Mouse (Mus musculus): ENCODE data around the gene Mif4gd. TPM values are rescaled to one million over a fixed set of nuclear protein-coding genes. Genes with fewer than 3 reads are reported as not detected.

Mif4gd gene
- polyA plus RNA-seq, 2 experiments = 23.1 to 34.2 TPM

DNA sequence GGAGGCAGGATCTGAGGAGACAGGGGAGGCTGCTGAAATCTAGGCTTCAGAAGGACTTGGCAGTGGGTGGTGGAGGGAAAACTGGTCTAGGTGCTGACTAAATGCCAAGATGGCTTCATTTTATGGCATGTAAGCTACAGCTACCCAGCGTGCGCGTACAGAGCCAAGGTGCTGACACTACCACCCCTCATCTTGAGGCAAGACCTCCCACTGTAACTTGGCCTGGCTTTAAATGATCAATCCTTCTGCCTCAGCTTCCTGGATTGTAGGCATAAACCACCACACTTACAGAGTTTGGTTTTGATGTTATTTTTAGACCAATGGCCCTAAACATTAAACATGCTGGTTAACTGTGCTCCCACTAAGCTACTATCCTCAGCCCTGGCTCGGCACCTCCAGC lies 26.8 kb upstream of the Mif4gd start:
- no peak for DNase-seq (ENCODE audit: low spot score)
- H3K27me3 ChIP-seq (ENCODE audit: control insufficient read depth, insufficient read depth, low read length) = no peaks in the 10 kb centered on the region
- H3K4me2 ChIP-seq (replicated peaks; ENCODE audit: low read depth, low read length, severe bottlenecking) = no peak overlapping the region
- no peaks in the 10 kb centered on the region for H3K9me3 ChIP-seq (ENCODE audit: control insufficient read depth, low read length)
- no peak overlapping the region for H3K4me3 ChIP-seq (replicated peaks; ENCODE audit: low read length)
- H3K27ac ChIP-seq (replicated peaks; ENCODE audit: low read depth, low read length) = no peak overlapping the region
- TF ChIP-seq POLR2A (IDR thresholded peaks at IDR 0.05; ENCODE audit: borderline replicate concordance, extremely low read depth, insufficient read depth, insufficient read length) = no peak
- ATAC-seq (ENCODE audit: low FRiP score, low read depth) = no peak
- no peak overlapping the region for H3K9ac ChIP-seq (ENCODE audit: low read depth, low read length, severe bottlenecking)
- WGBS = 74% methylated on average over 4 of the region's 4 CpGs
- peaks cover 4% of the 10 kb centered on the region; the same call in 1 of the 2 replicates for H3K36me3 ChIP-seq (ENCODE audit: control insufficient read depth, insufficient read depth, low read length)
- no peaks in the 10 kb centered on the region for H3K4me1 ChIP-seq (ENCODE audit: control insufficient read depth, insufficient read depth, low read length)

DNA sequence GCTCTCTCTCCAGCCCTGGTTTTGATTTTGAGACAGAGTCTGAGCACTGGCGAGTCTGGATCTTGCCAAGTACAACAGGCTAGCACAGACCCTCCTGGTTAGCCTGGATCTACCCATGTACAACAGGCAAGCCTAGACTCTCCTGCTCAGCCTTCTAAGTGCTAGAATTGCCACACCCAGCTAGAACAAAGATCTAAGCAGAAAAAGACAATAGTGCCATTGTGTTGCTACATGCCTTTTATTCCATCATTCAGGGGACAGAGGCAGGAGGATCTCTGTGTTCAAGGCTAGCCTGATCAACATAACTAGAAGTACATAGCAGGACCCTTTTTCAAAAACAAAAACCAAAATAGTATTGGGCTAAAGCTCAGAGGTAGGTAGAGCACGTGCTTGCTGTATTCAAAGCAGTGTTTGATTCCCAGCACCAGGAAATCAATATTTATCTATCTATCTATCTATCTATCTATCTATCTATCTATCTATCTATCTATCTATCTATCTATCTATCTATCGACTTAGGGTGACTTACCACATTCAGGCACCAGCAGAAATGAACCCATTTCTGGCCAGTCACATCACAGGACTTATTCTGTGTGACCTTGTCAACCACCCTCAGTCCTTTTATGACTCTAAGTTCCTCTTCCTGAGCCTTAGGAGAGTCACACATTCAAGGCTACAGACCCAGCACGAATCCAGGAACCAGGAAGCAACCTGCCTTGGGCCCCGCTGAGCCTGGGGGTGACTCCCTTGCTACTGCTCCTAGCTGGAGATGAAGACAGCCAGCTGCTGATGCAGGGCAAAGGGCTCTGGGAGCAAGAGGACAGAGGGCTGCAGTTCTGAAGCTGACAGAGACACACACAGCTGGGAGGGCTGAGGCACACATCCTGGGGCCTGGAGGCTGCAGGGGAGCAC lies 26.0 kb upstream of the Mif4gd start:
- ATAC-seq (ENCODE audit: low FRiP score, low read depth) (no peak), DNase-seq (ENCODE audit: low spot score) (no peak)
- Histone ChIP-seq H3K27me3 (ENCODE audit: control insufficient read depth, insufficient read depth, low read length) (no peaks in the 10 kb centered on the region), H3K4me2 (replicated peaks; ENCODE audit: low read depth, low read length, severe bottlenecking) (no peak overlapping the region), H3K36me3 (ENCODE audit: control insufficient read depth, insufficient read depth, low read length) (no peaks in the 10 kb centered on the region), H3K27ac (replicated peaks; ENCODE audit: low read depth, low read length) (no peak overlapping the region), H3K9me3 (ENCODE audit: control insufficient read depth, low read length) (no peaks in the 10 kb centered on the region), H3K9ac (ENCODE audit: low read depth, low read length, severe bottlenecking) (no peak overlapping the region), H3K4me3 (replicated peaks; ENCODE audit: low read length) (no peak overlapping the region), H3K4me1 (ENCODE audit: control insufficient read depth, insufficient read depth, low read length) (no peaks in the 10 kb centered on the region)
- TF ChIP-seq POLR2A (IDR thresholded peaks at IDR 0.05; ENCODE audit: borderline replicate concordance, extremely low read depth, insufficient read depth, insufficient read length) = no peak
- WGBS = 73% methylated on average over 5 of the region's 5 CpGs

DNA sequence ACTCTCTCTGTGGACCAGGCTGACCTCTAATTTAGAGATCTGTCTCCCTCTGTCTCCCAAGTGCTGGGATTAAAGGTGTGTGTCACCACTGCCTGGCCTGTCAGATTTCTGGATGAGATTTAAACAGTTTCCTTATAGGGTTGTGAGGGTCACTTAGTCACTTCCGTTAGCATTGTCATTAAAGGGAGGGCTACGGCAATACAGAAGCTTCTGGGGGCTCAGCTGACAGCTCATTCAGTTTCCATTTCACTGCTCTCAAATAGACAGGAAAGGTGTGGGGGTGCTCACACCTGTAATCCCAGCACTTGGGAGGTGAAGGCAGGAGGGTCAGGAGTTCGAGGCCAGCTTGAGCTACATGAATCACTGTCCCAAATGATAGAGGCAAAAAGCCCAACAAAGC lies 24.2 kb upstream of the Mif4gd start:
- no peaks in the 10 kb centered on the region for H3K27me3 ChIP-seq (ENCODE audit: control insufficient read depth, insufficient read depth, low read length)
- no peaks in the 10 kb centered on the region for H3K9me3 ChIP-seq (ENCODE audit: control insufficient read depth, low read length)
- no peak for TF ChIP-seq POLR2A (IDR thresholded peaks at IDR 0.05; ENCODE audit: borderline replicate concordance, extremely low read depth, insufficient read depth, insufficient read length)
- H3K9ac ChIP-seq (ENCODE audit: low read depth, low read length, severe bottlenecking) = no peak overlapping the region
- no peak overlapping the region for H3K4me2 ChIP-seq (replicated peaks; ENCODE audit: low read depth, low read length, severe bottlenecking)
- H3K36me3 ChIP-seq (ENCODE audit: control insufficient read depth, insufficient read depth, low read length) = no peaks in the 10 kb centered on the region
- WGBS = 72% methylated on average over 3 of the region's 3 CpGs
- H3K27ac ChIP-seq (replicated peaks; ENCODE audit: low read depth, low read length) = no peak overlapping the region
- ATAC-seq (ENCODE audit: low FRiP score, low read depth) (no peak), DNase-seq (ENCODE audit: low spot score) (no peak)
- H3K4me3 ChIP-seq (replicated peaks; ENCODE audit: low read length) = no peak overlapping the region
- no peaks in the 10 kb centered on the region for H3K4me1 ChIP-seq (ENCODE audit: control insufficient read depth, insufficient read depth, low read length)

DNA sequence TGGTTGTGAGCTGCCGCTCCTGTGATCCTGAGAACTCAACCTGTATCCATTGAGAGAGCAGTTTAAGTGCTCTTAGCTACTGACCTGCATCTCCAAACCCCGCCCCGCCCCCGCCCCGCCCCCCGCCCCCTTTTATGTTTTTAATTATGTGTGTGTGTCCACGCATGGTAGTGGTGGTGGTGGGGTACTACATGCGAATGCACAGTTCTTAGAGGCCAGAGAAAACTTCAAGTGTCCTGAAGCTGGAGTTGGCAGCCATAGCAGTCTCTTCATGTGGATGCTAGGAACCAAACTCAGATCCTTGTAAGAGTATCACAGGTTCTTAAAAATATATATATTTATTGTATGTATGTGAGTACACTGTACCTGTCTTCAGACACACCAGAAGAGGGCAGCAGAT lies 22.7 kb upstream of the Mif4gd start:
- H3K36me3 ChIP-seq (ENCODE audit: control insufficient read depth, insufficient read depth, low read length) = no peaks in the 10 kb centered on the region
- no peak overlapping the region for H3K4me2 ChIP-seq (replicated peaks; ENCODE audit: low read depth, low read length, severe bottlenecking)
- no peaks in the 10 kb centered on the region for H3K27me3 ChIP-seq (ENCODE audit: control insufficient read depth, insufficient read depth, low read length)
- no peak overlapping the region for H3K4me3 ChIP-seq (replicated peaks; ENCODE audit: low read length)
- DNase-seq (ENCODE audit: low spot score) = no peak
- H3K4me1 ChIP-seq (ENCODE audit: control insufficient read depth, insufficient read depth, low read length) = no peaks in the 10 kb centered on the region
- no peak overlapping the region for H3K9ac ChIP-seq (ENCODE audit: low read depth, low read length, severe bottlenecking)
- TF ChIP-seq POLR2A (IDR thresholded peaks at IDR 0.05; ENCODE audit: borderline replicate concordance, extremely low read depth, insufficient read depth, insufficient read length) = no peak
- H3K27ac ChIP-seq (replicated peaks; ENCODE audit: low read depth, low read length) = no peak overlapping the region
- ATAC-seq (ENCODE audit: low FRiP score, low read depth) = no peak
- H3K9me3 ChIP-seq (ENCODE audit: control insufficient read depth, low read length) = no peaks in the 10 kb centered on the region
- 63% methylated on average over 8 of the region's 8 CpGs for WGBS

DNA sequence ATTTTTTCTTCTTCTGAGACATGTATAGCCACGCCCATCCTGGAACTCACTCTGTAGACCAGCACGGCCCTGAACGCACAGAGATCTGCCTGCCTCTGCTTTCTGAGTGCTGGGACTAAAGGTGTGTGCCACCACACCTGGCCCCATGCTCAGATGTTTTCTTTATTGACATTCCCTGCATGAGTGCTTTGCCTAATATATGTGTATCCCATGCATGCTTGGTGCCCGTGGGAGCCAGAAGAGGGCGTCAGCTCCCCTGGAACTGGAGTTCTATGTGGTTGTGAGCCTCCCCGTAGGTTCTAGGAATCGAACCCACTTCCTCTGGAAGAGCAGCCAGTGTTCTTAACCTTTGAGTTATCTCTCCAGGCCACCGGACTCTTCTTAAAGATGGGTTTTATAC lies 22.3 kb upstream of the Mif4gd start:
- Histone ChIP-seq H3K9me3 (ENCODE audit: control insufficient read depth, low read length) (no peaks in the 10 kb centered on the region), H3K27ac (replicated peaks; ENCODE audit: low read depth, low read length) (no peak overlapping the region), H3K9ac (ENCODE audit: low read depth, low read length, severe bottlenecking) (no peak overlapping the region), H3K4me2 (replicated peaks; ENCODE audit: low read depth, low read length, severe bottlenecking) (no peak overlapping the region), H3K27me3 (ENCODE audit: control insufficient read depth, insufficient read depth, low read length) (no peaks in the 10 kb centered on the region), H3K4me3 (replicated peaks; ENCODE audit: low read length) (no peak overlapping the region), H3K4me1 (ENCODE audit: control insufficient read depth, insufficient read depth, low read length) (no peaks in the 10 kb centered on the region), H3K36me3 (ENCODE audit: control insufficient read depth, insufficient read depth, low read length) (no peaks in the 10 kb centered on the region)
- ATAC-seq (ENCODE audit: low FRiP score, low read depth) (no peak), DNase-seq (ENCODE audit: low spot score) (no peak)
- TF ChIP-seq POLR2A (IDR thresholded peaks at IDR 0.05; ENCODE audit: borderline replicate concordance, extremely low read depth, insufficient read depth, insufficient read length) = no peak
- WGBS = 86% methylated on average over 8 of the region's 8 CpGs

Data from limb, embryonic 14.5 days (tissue).